8 mouse cellular contexts compared by ENCODE assay signal in the genomic region with DNA sequence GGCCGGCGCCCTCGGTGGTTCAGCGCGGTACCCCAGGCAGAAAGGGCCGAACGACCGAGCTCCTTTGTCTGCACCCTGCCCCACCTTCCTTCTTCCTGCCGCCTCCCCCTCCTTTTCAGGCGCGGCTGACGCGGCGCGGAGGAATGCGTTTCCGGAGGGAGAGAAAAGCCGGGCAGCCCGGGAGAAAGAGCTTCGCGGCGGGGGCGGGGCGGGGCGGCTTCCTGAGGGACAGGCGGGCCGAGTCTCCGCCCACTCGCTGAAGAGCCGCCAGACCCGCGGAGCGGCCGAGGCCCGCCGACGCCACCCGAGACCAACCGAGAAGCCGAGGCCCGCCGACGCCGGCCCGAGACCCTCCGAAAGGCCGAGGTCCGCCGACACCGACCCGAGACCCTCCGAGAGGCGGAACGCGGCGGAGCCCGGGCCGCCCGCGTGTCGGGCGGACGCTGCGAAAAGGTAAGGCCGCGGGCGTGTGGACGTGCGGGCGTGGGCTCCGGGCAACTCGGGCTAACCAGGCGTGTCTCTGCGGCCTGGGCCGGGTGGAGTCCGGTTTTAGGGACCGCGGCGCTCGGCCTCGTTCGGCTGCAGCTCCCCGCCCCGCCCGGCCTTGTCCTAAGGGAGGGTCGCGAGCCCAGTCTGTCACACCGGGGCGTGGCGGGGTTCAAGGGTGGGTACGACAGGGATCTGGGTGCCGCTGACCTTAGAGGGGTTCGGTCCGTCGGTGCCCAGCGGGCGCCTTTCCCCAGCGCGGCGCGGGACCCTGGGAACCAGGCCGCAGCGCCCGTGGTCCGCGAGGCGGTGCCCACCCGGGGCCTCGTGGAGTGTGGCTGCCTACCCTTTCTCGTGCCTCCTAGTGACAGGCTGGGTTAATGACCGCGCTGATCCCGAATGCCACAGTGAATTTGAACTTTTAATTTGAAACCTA. TPM values are rescaled to one million over a fixed set of nuclear protein-coding genes. Genes with fewer than 3 reads are reported as not detected.
A peak's percentile ranks its signal among the peaks of the same experiment; 100 is the strongest.
DNase-seq lines count a peak whose midpoint lies in the region; ATAC-seq lines count a peak whose summit lies in the region.

A gene (plus strand): TSS at position 148 of the 922 bp plus-strand sequence.

- H3K9me3 ChIP-seq in intestine, embryonic 16.5 days (ENCODE audit: control insufficient read depth, low read length), result no peaks in the 10 kb centered on the region

- peak within 1 kb of the TSS; percentile 99 for H3K27ac ChIP-seq in intestine, embryonic 16.5 days (ENCODE audit: low read length)

- WGBS in intestine, embryonic 16.5 days, result under 1% methylated on average over 103 of the region's 113 CpGs

- H3K9ac ChIP-seq in intestine, embryonic 16.5 days (ENCODE audit: low read depth, low read length), result peak within 1 kb of the TSS; percentile 99

- peak; percentile 98 for DNase-seq in adrenal gland, postnatal 10 days
- peak; percentile 97 for DNase-seq in embryo, embryonic 9.5 days (ENCODE audit: extremely low spot score)
- peak; percentile 96 to 97 for DNase-seq in gastrocnemius, postnatal 4 days (ENCODE audit: low spot score in 2 of 2)
- peak; percentile 88 to 92 for DNase-seq in left cerebral cortex, postnatal 25 days (ENCODE audit: low spot score in 2 of 2)
- peak; percentile 97 for DNase-seq in mesoderm, embryonic 11.5 days (ENCODE audit: low read depth, low spot score)
- DNase-seq in right cerebral cortex, postnatal 36 days (ENCODE audit: low spot score in 2 of 2), result peak; percentile 84
- peak; percentile 95 to 96 for DNase-seq in urinary bladder, postnatal 4 days (ENCODE audit: low spot score in 2 of 2)

- intact Hi-C loops in left cerebral cortex, postnatal 25 days (cut with DNase I), result loop anchor here (2.0 kb wide), 1 partner anchor 31 kb away; no protein-coding TSS in a partner anchor

- H3K27me3 ChIP-seq in intestine, embryonic 16.5 days (replicated peaks; ENCODE audit: control insufficient read depth, insufficient read depth, low read length), result no peaks in the 10 kb centered on the region

- ATAC-seq in intestine, embryonic 16.5 days, result peak; percentile 94

- peaks cover 15% of the 10 kb centered on the region for H3K4me1 ChIP-seq in intestine, embryonic 16.5 days (ENCODE audit: control insufficient read depth, insufficient read depth, low read length)

- H3K36me3 ChIP-seq in intestine, embryonic 16.5 days (ENCODE audit: control insufficient read depth, insufficient read depth, low read length), result no peaks in the 10 kb centered on the region; the same call in 1 of the 2 replicates

- H3K4me2 ChIP-seq in intestine, embryonic 16.5 days (ENCODE audit: low read depth, low read length), result peak within 1 kb of the TSS; percentile 82

- peak within 1 kb of the TSS; percentile 89 for H3K4me3 ChIP-seq in intestine, embryonic 16.5 days (ENCODE audit: low read length)

RNA-seq across cellular contexts. Expression of the gene that starts here (rescaled TPM):
- 100 to 1,000 TPM; 281 to 290 TPM for total RNA-seq in adrenal gland, postnatal 10 days (2021)
- 100 to 1,000 TPM; 438 to 442 TPM for total RNA-seq in gastrocnemius, postnatal 4 days (2021)
- polyA plus RNA-seq in intestine, embryonic 16.5 days (2015; fragmentation: Nextera tagmentation; extraction: Ambion mirVana), result 219 and 235 TPM in 2 replicates
- 10 to 100 TPM; 54.4 to 58.3 TPM for total RNA-seq in left cerebral cortex, postnatal 25 days (2021)

Comparison
In these comparisons a context has a peak if more than half of its experiments do, and no peak if none do; other contexts are left out.
1. Peak in every context shown above with its lines: DNase-seq, ATAC-seq, H3K4me3 ChIP-seq and H3K27ac ChIP-seq.
2. RNA of the gene that starts here (total RNA-seq): 438 to 442 TPM in gastrocnemius, postnatal 4 days and 281 to 290 TPM in adrenal gland, postnatal 10 days; 54.4 to 58.3 TPM in left cerebral cortex, postnatal 25 days; every median in the first group is over 4 times any median in the second.